Mouse (Mus musculus) kidney, embryonic 14.5 days (tissue): Measurements from ENCODE around the gene Cdh13. TPM values are rescaled to one million over a fixed set of nuclear protein-coding genes. Genes with fewer than 3 reads are reported as not detected.

ENCODE experiments used
- ATAC-seq: fragments of 200-750 bp; cut with Nextera tagmentation; 2 replicates; pipeline ENCODE4 v1.8.0; 2017; ENCODE audit warnings: moderate number of reproducible peaks, mild to moderate bottlenecking, moderate TSS enrichment, moderate library complexity; ENCODE audit not compliant: low FRiP score, low TSS enrichment
- H3K27ac ChIP-seq: fragments of 300-500 bp; sonication (generic); 2 replicates; pipeline ENCODE4 v1.5.1; 2014; ENCODE audit warnings: low read depth, mild to moderate bottlenecking, low read length, moderate library complexity, mixed read lengths
- H3K27me3 ChIP-seq: fragments of 300-500 bp; sonication (generic); 2 replicates; pipeline ENCODE4 v1.6.1; 2014; ENCODE audit warnings: mild to moderate bottlenecking, low read length; ENCODE audit not compliant: control insufficient read depth, insufficient read depth
- H3K36me3 ChIP-seq: fragments of 300-500 bp; sonication (generic); 2 replicates; pipeline ENCODE4 v1.6.1; 2014; ENCODE audit warnings: low read length, mixed read lengths; ENCODE audit not compliant: control insufficient read depth, insufficient read depth
- H3K4me1 ChIP-seq: fragments of 300-500 bp; sonication (generic); 2 replicates; pipeline ENCODE4 v1.6.1; 2014; ENCODE audit warnings: low read length, mixed read lengths; ENCODE audit not compliant: control insufficient read depth, insufficient read depth
- H3K4me2 ChIP-seq: fragments of 300-500 bp; sonication (generic); replicated peaks from 2 replicates; pipeline ENCODE4 v1.6.1; 2014; ENCODE audit warnings: low read depth, mild to moderate bottlenecking, low read length
- H3K4me3 ChIP-seq: fragments of 300-500 bp; sonication (generic); 2 replicates; pipeline ENCODE4 v1.5.1; 2014; ENCODE audit warnings: mild to moderate bottlenecking, low read length
- H3K9ac ChIP-seq: fragments of 300-500 bp; sonication (generic); 2 replicates; pipeline ENCODE4 v1.6.1; 2014; ENCODE audit warnings: low read depth, mild to moderate bottlenecking, low read length, moderate library complexity
- H3K9me3 ChIP-seq: fragments of 300-500 bp; sonication (generic); 2 replicates; pipeline ENCODE4 v1.6.1; 2016; ENCODE audit warnings: low read length; ENCODE audit not compliant: control insufficient read depth
- WGBS: fragments of 180-500 bp; shearing (Covaris S2); extraction: QIAGEN DNeasy Blood & Tissue Kit; methylation state at CpG from one replicate; pipeline ENCODE4 v1.1.7; 2014; 5-methylcytosine and 5-hydroxymethylcytosine counted together
- polyA plus RNA-seq: library from polyadenylated mRNA; unstranded; fragments of >200 nt; fragmentation: Nextera tagmentation; extraction: Ambion mirVana; gene quantifications from 2 replicates; pipeline ENCODE4 v1.2.1, GENCODE M21; 2014

Cdh13 gene
- polyA plus RNA-seq, 1 experiment from 2014 or later = 3.1 TPM

GRCm38 (mm10) chr8:118415672-118416071, 132.1 kb downstream of the Cdh13 start:
- H3K4me1 ChIP-seq = no peaks in the 10 kb centered on the region
- no peak overlapping the region for H3K4me2 ChIP-seq
- no peak overlapping the region for H3K4me3 ChIP-seq
- peaks cover 7% of the 10 kb centered on the region; the same call in 1 of the 2 replicates for H3K9me3 ChIP-seq
- H3K27me3 ChIP-seq = no peaks in the 10 kb centered on the region
- 89% methylated on average over 7 of the region's 7 CpGs for WGBS
- no peak overlapping the region for H3K9ac ChIP-seq
- no peak overlapping the region for H3K27ac ChIP-seq
- no peak for ATAC-seq
- H3K36me3 ChIP-seq = no peaks in the 10 kb centered on the region

- 85% methylated on average over 4 of the region's 4 CpGs for WGBS
Measured at GRCm38 (mm10) chr8:118416811-118417355, 133.3 kb downstream of the Cdh13 start.

GRCm38 (mm10) chr8:118422624-118423023, 139.1 kb downstream of the Cdh13 start:
- WGBS = 80% methylated on average over 10 of the region's 10 CpGs
- ATAC-seq = no peak

More at GRCm38 (mm10) chr8:118416811-118417355, 133.3 kb downstream of the Cdh13 start:
- H3K27me3 ChIP-seq = no peaks in the 10 kb centered on the region
- H3K4me2 ChIP-seq = no peak overlapping the region
- no peaks in the 10 kb centered on the region for H3K36me3 ChIP-seq
- no peaks in the 10 kb centered on the region for H3K4me1 ChIP-seq
- no peak overlapping the region for H3K9ac ChIP-seq
- ATAC-seq = no peak
- no peak overlapping the region for H3K27ac ChIP-seq
- H3K4me3 ChIP-seq = no peak overlapping the region
- peaks cover 4% of the 10 kb centered on the region; the same call in 1 of the 2 replicates for H3K9me3 ChIP-seq

GRCm38 (mm10) chr8:118428941-118429340, 145.4 kb downstream of the Cdh13 start:
- Histone ChIP-seq H3K4me2 (no peak overlapping the region), H3K4me1 (no peaks in the 10 kb centered on the region), H3K27ac (no peak overlapping the region), H3K27me3 (no peaks in the 10 kb centered on the region), H3K9me3 (no peaks in the 10 kb centered on the region), H3K4me3 (no peak overlapping the region), H3K36me3 (no peaks in the 10 kb centered on the region), H3K9ac (no peak overlapping the region)
- WGBS = 79% methylated on average over 7 of the region's 7 CpGs
- ATAC-seq = no peak

More at GRCm38 (mm10) chr8:118422624-118423023, 139.1 kb downstream of the Cdh13 start:
- no peak overlapping the region for H3K9ac ChIP-seq
- no peaks in the 10 kb centered on the region for H3K27me3 ChIP-seq
- H3K9me3 ChIP-seq = no peaks in the 10 kb centered on the region
- H3K27ac ChIP-seq = no peak overlapping the region
- no peak overlapping the region for H3K4me3 ChIP-seq
- no peaks in the 10 kb centered on the region for H3K4me1 ChIP-seq
- no peaks in the 10 kb centered on the region for H3K36me3 ChIP-seq
- H3K4me2 ChIP-seq = no peak overlapping the region

- H3K4me1 ChIP-seq = no peaks in the 10 kb centered on the region
- 80% methylated on average over 11 of the region's 11 CpGs for whole genome bisulfite sequencing
- H3K4me3 ChIP-seq = no peak overlapping the region
- no peaks in the 10 kb centered on the region for H3K27me3 ChIP-seq
- H3K9ac ChIP-seq = no peak overlapping the region
- H3K9me3 ChIP-seq = no peaks in the 10 kb centered on the region
- no peak for ATAC-seq
- H3K36me3 ChIP-seq = no peaks in the 10 kb centered on the region
- no peak overlapping the region for H3K4me2 ChIP-seq
- H3K27ac ChIP-seq = no peak overlapping the region
Measured at GRCm38 (mm10) chr8:118431731-118432440, 148.4 kb downstream of the Cdh13 start.

- 88% methylated on average over 3 of the region's 3 CpGs for WGBS
- no peaks in the 10 kb centered on the region for H3K36me3 ChIP-seq
- no peaks in the 10 kb centered on the region for H3K9me3 ChIP-seq
- H3K27me3 ChIP-seq = no peaks in the 10 kb centered on the region
- H3K4me2 ChIP-seq = no peak overlapping the region
- no peak for ATAC-seq
- no peak overlapping the region for H3K9ac ChIP-seq
- H3K4me3 ChIP-seq = no peak overlapping the region
- H3K4me1 ChIP-seq = no peaks in the 10 kb centered on the region
- H3K27ac ChIP-seq = no peak overlapping the region
Measured at GRCm38 (mm10) chr8:118433553-118434180, 150.1 kb downstream of the Cdh13 start.

GRCm38 (mm10) chr8:118436751-118437150, 153.2 kb downstream of the Cdh13 start:
- Histone ChIP-seq H3K9ac (no peak overlapping the region), H3K4me1 (no peaks in the 10 kb centered on the region), H3K27ac (no peak overlapping the region), H3K27me3 (no peaks in the 10 kb centered on the region), H3K9me3 (no peaks in the 10 kb centered on the region), H3K4me3 (no peak overlapping the region), H3K4me2 (no peak overlapping the region), H3K36me3 (no peaks in the 10 kb centered on the region)
- ATAC-seq = no peak
- WGBS = 84% methylated on average over 5 of the region's 5 CpGs

- 85% methylated on average over 10 of the region's 10 CpGs for WGBS
- no peak for ATAC-seq
- Histone ChIP-seq H3K27ac (no peak overlapping the region), H3K36me3 (no peaks in the 10 kb centered on the region), H3K27me3 (no peaks in the 10 kb centered on the region), H3K9me3 (no peaks in the 10 kb centered on the region), H3K4me3 (no peak overlapping the region), H3K4me2 (no peak overlapping the region), H3K4me1 (no peaks in the 10 kb centered on the region), H3K9ac (no peak overlapping the region)
Measured at GRCm38 (mm10) chr8:118437152-118437551, 153.6 kb downstream of the Cdh13 start.

- H3K36me3 ChIP-seq = no peaks in the 10 kb centered on the region
- 50% methylated on average over 3 of the region's 3 CpGs for WGBS
- no peaks in the 10 kb centered on the region for H3K27me3 ChIP-seq
- no peaks in the 10 kb centered on the region for H3K9me3 ChIP-seq
- no peak for ATAC-seq
- H3K4me1 ChIP-seq = no peaks in the 10 kb centered on the region
- no peak overlapping the region for H3K27ac ChIP-seq
- H3K4me2 ChIP-seq = no peak overlapping the region
- no peak overlapping the region for H3K4me3 ChIP-seq
- no peak overlapping the region for H3K9ac ChIP-seq
Measured at GRCm38 (mm10) chr8:118437874-118438273, 154.3 kb downstream of the Cdh13 start.
